Mouse (Mus musculus): Measurements from ENCODE around the gene Fryl. TPM values are rescaled to one million over a fixed set of nuclear protein-coding genes. Genes with fewer than 3 reads are reported as not detected.

Gene Fryl
- polyA plus RNA-seq, 1 experiment from 2014 or later: 32.0 TPM

DNA sequence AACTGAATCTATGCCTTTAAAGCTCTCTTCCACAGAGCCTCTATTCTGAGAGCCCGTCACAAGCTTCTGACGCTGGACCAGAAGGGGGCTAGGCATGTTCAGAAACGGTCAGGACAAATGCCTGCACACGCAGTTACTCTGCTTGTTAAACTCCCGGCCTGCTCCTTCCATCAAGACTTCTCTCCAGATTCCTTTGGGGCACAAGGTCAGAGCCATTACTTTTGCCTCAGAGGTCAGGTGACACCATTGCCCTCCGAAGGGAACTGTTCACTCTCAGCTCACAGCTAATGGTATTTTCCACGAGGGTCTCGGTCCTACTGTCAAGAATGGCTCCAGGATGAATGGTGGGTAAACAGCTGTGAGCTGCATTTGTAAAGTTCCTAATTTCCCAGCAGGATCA, 164.2 kb downstream of the Fryl start:
- H3K36me3 ChIP-seq (ENCODE audit: control insufficient read depth, insufficient read depth, low read length): peaks cover 31% of the 10 kb centered on the region

DNA sequence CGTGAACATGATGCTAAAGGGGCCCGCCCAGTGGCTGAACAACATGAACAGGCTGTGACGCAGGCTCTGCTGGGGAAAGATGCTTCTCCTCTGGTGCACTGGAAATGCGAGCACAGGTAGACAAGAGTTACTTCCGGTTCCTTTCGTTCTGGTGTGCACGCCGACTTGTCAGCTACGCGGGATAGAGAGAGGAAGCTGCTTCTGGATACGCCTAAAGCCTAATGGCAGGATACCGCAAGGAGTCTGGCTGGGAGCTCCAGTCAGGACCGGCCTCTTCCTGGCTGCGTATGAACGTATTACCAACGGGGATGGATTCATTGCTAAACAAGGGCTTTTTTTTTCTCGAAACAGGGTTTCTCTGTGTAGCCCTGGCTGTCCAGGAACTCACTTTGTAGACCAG, 167.3 kb downstream of the Fryl start:
- H3K4me2 ChIP-seq (replicated peaks; ENCODE audit: low read depth, low read length): no peak overlapping the region
- no peak overlapping the region for H3K4me3 ChIP-seq (ENCODE audit: low read depth, low read length)
- H3K36me3 ChIP-seq (ENCODE audit: control insufficient read depth, insufficient read depth, low read length): peaks cover 32% of the 10 kb centered on the region
- no peaks in the 10 kb centered on the region for H3K27me3 ChIP-seq (ENCODE audit: control insufficient read depth, insufficient read depth, low read length)
- ATAC-seq (ENCODE audit: insufficient number of reproducible peaks, insufficient read depth, low FRiP score, low read depth): no peak
- WGBS: 95% methylated on average over 17 of the region's 17 CpGs
- H3K9ac ChIP-seq (replicated peaks; ENCODE audit: low read depth, low read length): no peak overlapping the region
- H3K9me3 ChIP-seq (ENCODE audit: control insufficient read depth, low read depth, low read length): no peaks in the 10 kb centered on the region
- no peak overlapping the region for H3K27ac ChIP-seq (ENCODE audit: low read length)
- H3K4me1 ChIP-seq (ENCODE audit: control insufficient read depth, insufficient read depth, low read length): no peaks in the 10 kb centered on the region

More for the DNA sequence above, 164.2 kb downstream of the Fryl start:
- Histone ChIP-seq H3K4me2 (replicated peaks; ENCODE audit: low read depth, low read length) (no peak overlapping the region), H3K9me3 (ENCODE audit: control insufficient read depth, low read depth, low read length) (no peaks in the 10 kb centered on the region), H3K9ac (replicated peaks; ENCODE audit: low read depth, low read length) (no peak overlapping the region), H3K27ac (ENCODE audit: low read length) (no peak overlapping the region), H3K4me3 (ENCODE audit: low read depth, low read length) (no peak overlapping the region), H3K27me3 (ENCODE audit: control insufficient read depth, insufficient read depth, low read length) (no peaks in the 10 kb centered on the region), H3K4me1 (ENCODE audit: control insufficient read depth, insufficient read depth, low read length) (no peaks in the 10 kb centered on the region)
- ATAC-seq (ENCODE audit: insufficient number of reproducible peaks, insufficient read depth, low FRiP score, low read depth): no peak
- 40% methylated on average over 8 of the region's 8 CpGs for WGBS

DNA sequence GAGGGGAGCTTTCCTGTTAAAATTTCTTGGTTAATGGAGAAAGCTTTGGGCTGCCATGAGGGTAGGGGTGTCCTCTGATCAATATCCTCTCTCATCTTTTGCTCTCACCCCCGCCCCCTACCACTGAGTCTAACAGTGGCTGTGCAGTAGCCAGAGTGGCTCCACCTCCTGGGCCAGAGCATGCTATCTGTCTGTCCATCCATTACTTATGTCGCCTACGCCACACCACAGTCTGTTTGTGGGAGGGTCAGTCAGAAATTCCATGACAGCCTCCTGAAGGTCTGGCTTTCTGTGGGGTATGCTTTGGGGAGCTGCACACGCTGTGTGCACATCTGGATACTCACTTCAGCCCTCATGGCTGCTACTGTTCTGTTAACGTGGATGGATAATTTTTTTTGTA, 174.9 kb downstream of the Fryl start:
- Histone ChIP-seq H3K36me3 (ENCODE audit: control insufficient read depth, insufficient read depth, low read length) (peaks cover 36% of the 10 kb centered on the region), H3K27me3 (ENCODE audit: control insufficient read depth, insufficient read depth, low read length) (no peaks in the 10 kb centered on the region), H3K9ac (replicated peaks; ENCODE audit: low read depth, low read length) (no peak overlapping the region), H3K4me2 (replicated peaks; ENCODE audit: low read depth, low read length) (no peak overlapping the region), H3K9me3 (ENCODE audit: control insufficient read depth, low read depth, low read length) (no peaks in the 10 kb centered on the region), H3K27ac (ENCODE audit: low read length) (no peak overlapping the region), H3K4me1 (ENCODE audit: control insufficient read depth, insufficient read depth, low read length) (no peaks in the 10 kb centered on the region), H3K4me3 (ENCODE audit: low read depth, low read length) (no peak overlapping the region)
- 87% methylated on average over 5 of the region's 5 CpGs for WGBS
- ATAC-seq (ENCODE audit: insufficient number of reproducible peaks, insufficient read depth, low FRiP score, low read depth): no peak

DNA sequence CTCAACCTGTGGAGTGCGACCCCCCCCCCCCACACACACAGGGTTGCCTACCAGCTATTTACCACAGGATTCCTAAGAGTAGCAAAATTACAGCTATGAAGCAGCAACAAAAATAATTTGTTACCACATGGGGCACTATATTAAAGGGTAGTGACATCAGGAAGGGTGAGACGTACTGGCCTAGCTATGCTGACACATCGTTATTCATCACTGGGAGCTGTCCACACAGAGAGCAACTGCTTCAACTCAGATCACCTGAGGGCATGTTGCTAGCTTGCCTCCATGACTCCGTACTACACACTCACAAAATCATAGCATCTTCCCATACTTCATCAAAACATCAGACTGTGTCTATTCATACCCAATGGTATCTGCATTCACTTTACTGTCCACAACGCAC, 176.6 kb downstream of the Fryl start:
- no peak overlapping the region for H3K4me2 ChIP-seq (replicated peaks; ENCODE audit: low read depth, low read length)
- H3K4me3 ChIP-seq (ENCODE audit: low read depth, low read length): no peak overlapping the region
- H3K4me1 ChIP-seq (ENCODE audit: control insufficient read depth, insufficient read depth, low read length): no peaks in the 10 kb centered on the region
- no peak for ATAC-seq (ENCODE audit: insufficient number of reproducible peaks, insufficient read depth, low FRiP score, low read depth)
- no peak overlapping the region for H3K27ac ChIP-seq (ENCODE audit: low read length)
- 86% methylated on average over 5 of the region's 5 CpGs for WGBS
- peaks cover 39% of the 10 kb centered on the region for H3K36me3 ChIP-seq (ENCODE audit: control insufficient read depth, insufficient read depth, low read length)
- H3K9ac ChIP-seq (replicated peaks; ENCODE audit: low read depth, low read length): no peak overlapping the region
- H3K27me3 ChIP-seq (ENCODE audit: control insufficient read depth, insufficient read depth, low read length): no peaks in the 10 kb centered on the region
- H3K9me3 ChIP-seq (ENCODE audit: control insufficient read depth, low read depth, low read length): no peaks in the 10 kb centered on the region

DNA sequence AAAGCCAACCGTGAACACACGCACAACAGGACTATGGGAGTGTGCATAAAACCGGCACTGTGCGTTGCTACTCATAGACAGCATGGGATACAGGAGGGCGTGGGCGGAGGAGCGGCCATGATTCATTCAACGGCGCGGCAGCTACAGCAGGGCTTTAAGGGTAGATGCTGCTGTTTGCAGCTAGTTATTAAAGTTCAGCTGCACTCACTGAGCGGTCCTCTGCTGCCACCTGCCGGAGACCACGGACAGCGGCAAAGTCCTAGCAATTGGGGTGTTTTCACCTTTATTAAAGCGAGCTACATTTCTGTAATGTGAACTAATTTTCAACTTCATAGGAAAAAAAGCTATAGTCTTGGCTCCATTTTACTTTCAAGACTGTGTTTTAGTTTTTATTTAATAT, 185.1 kb downstream of the Fryl start:
- H3K4me1 ChIP-seq (ENCODE audit: control insufficient read depth, insufficient read depth, low read length): no peaks in the 10 kb centered on the region
- WGBS: 33% methylated on average over 15 of the region's 15 CpGs
- no peak overlapping the region for H3K4me2 ChIP-seq (replicated peaks; ENCODE audit: low read depth, low read length)
- ATAC-seq (ENCODE audit: insufficient number of reproducible peaks, insufficient read depth, low FRiP score, low read depth): no peak
- no peaks in the 10 kb centered on the region for H3K27me3 ChIP-seq (ENCODE audit: control insufficient read depth, insufficient read depth, low read length)
- no peak overlapping the region for H3K9ac ChIP-seq (replicated peaks; ENCODE audit: low read depth, low read length)
- H3K9me3 ChIP-seq (ENCODE audit: control insufficient read depth, low read depth, low read length): no peaks in the 10 kb centered on the region
- H3K4me3 ChIP-seq (ENCODE audit: low read depth, low read length): no peak overlapping the region
- peaks cover 37% of the 10 kb centered on the region for H3K36me3 ChIP-seq (ENCODE audit: control insufficient read depth, insufficient read depth, low read length)
- no peak overlapping the region for H3K27ac ChIP-seq (ENCODE audit: low read length)

DNA sequence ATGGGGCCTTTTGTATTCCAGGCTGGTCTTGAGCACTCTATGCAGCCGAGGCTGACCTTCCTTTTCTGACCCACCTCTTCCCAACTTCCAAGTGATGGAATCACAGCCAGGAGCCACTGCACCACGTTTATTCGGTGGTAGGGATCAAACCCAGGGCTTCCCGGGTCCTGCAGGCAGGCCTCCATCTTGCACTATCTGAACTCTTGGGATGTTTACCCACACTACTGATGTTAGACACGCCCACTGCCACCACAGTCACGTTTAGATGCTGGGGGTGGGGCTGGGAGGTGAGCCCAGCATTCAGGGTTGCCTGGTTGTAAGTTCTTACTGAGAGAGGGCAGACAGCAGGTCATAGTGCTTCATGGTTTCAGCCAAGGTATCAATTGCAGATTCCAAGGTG, 189.5 kb downstream of the Fryl start:
- peak; percentile 69; the same call in 1 of the 2 replicates for ATAC-seq (ENCODE audit: insufficient number of reproducible peaks, insufficient read depth, low FRiP score, low read depth)
- WGBS: 41% methylated on average over 6 of the region's 6 CpGs
- H3K27me3 ChIP-seq (ENCODE audit: control insufficient read depth, insufficient read depth, low read length): no peaks in the 10 kb centered on the region
- H3K4me3 ChIP-seq (ENCODE audit: low read depth, low read length): no peak overlapping the region
- H3K9me3 ChIP-seq (ENCODE audit: control insufficient read depth, low read depth, low read length): no peaks in the 10 kb centered on the region
- no peak overlapping the region for H3K27ac ChIP-seq (ENCODE audit: low read length)
- H3K9ac ChIP-seq (replicated peaks; ENCODE audit: low read depth, low read length): no peak overlapping the region
- H3K36me3 ChIP-seq (ENCODE audit: control insufficient read depth, insufficient read depth, low read length): peaks cover 29% of the 10 kb centered on the region
- no peak overlapping the region for H3K4me2 ChIP-seq (replicated peaks; ENCODE audit: low read depth, low read length)
- no peaks in the 10 kb centered on the region for H3K4me1 ChIP-seq (ENCODE audit: control insufficient read depth, insufficient read depth, low read length)

DNA sequence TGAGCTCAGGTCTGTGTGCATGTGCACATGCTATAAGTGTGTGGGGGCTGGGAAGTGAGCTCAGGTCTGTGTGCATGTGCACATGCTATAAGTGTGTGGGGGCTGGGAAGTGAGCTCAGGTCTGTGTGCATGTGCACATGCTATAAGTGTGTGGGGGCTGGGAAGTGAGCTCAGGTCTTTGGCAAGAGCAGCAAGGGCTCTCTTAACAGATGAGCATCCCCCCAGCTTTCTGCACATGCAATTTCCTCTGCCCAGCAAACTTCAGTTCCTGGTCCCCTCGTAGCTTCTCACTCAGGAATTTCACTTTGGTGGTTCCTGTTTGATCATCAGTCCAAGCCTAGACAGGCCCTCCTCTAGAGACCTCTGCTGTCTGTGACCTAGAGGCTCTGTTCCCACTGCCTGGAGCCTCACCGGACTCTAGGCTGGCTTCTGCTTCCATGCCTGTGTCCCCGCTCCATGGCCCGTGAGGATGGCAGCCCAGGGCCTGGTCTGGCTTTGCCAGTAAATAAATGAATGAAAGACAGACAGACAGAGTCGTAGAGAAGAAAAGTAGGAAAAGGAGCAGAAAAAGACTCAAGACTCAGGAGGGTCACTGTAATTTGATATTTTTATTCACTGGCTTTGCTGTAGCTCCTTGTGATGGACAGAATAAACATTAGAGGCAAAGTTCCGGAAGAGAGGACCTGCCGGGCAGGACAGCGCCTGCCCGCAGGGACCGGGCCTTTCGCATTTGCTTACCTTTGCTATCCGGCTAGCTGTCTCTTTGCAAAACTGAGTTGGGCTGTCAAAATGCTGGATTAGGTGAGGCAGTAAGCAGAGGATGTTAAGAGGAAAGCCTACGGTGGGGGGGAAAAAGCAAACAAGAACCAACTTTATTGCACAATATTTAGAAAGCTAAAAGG, 192.4 kb downstream of the Fryl start:
- H3K27me3 ChIP-seq (ENCODE audit: control insufficient read depth, insufficient read depth, low read length): no peaks in the 10 kb centered on the region
- no peak for ATAC-seq (ENCODE audit: insufficient number of reproducible peaks, insufficient read depth, low FRiP score, low read depth)
- no peaks in the 10 kb centered on the region for H3K4me1 ChIP-seq (ENCODE audit: control insufficient read depth, insufficient read depth, low read length)
- no peak overlapping the region for H3K4me3 ChIP-seq (ENCODE audit: low read depth, low read length)
- H3K4me2 ChIP-seq (replicated peaks; ENCODE audit: low read depth, low read length): no peak overlapping the region
- 45% methylated on average over 13 of the region's 13 CpGs for WGBS
- peaks cover 32% of the 10 kb centered on the region for H3K36me3 ChIP-seq (ENCODE audit: control insufficient read depth, insufficient read depth, low read length)
- H3K9ac ChIP-seq (replicated peaks; ENCODE audit: low read depth, low read length): no peak overlapping the region
- H3K27ac ChIP-seq (ENCODE audit: low read length): no peak overlapping the region
- no peaks in the 10 kb centered on the region for H3K9me3 ChIP-seq (ENCODE audit: control insufficient read depth, low read depth, low read length)

DNA sequence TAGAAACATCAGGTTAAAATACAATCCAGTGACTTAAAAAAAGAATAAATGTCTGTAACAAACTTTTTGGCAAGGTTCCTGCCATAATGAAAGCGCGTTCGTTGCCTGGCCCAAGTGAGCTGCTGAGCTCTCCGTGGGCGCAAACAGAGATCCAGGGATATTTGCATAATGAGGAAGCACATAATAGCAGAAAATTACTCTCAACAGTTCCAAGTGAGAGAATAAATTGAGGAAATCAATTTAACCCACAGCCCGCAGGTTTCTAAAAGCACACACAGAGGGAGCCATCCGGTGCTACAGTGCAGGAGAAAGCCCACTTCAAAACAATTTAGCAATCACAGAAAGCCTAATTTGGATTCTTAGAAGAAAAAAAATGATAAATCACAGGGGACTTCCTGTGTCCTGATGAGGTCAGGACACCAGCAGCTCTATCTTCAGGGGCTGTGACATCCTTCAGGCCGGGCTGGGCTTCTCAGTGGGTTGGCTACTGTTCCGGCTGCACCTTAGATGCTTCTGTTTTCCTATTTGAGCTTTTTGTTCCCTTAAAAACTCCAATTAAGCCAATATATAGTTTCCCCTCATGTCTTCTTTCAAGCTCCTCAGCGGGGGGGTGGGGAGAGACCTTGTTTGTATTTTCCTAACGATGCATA, 194.8 kb downstream of the Fryl start:
- peaks cover 23% of the 10 kb centered on the region for H3K36me3 ChIP-seq (ENCODE audit: control insufficient read depth, insufficient read depth, low read length)
- no peak overlapping the region for H3K9ac ChIP-seq (replicated peaks; ENCODE audit: low read depth, low read length)
- H3K4me2 ChIP-seq (replicated peaks; ENCODE audit: low read depth, low read length): no peak overlapping the region
- H3K4me1 ChIP-seq (ENCODE audit: control insufficient read depth, insufficient read depth, low read length): no peaks in the 10 kb centered on the region
- no peak overlapping the region for H3K27ac ChIP-seq (ENCODE audit: low read length)
- H3K9me3 ChIP-seq (ENCODE audit: control insufficient read depth, low read depth, low read length): no peaks in the 10 kb centered on the region
- ATAC-seq (ENCODE audit: insufficient number of reproducible peaks, insufficient read depth, low FRiP score, low read depth): no peak
- no peak overlapping the region for H3K4me3 ChIP-seq (ENCODE audit: low read depth, low read length)
- 75% methylated on average over 11 of the region's 11 CpGs for WGBS
- H3K27me3 ChIP-seq (ENCODE audit: control insufficient read depth, insufficient read depth, low read length): no peaks in the 10 kb centered on the region
